Mouse (Mus musculus): Measurements from ENCODE around the gene Hectd3. TPM values are rescaled to one million over a fixed set of nuclear protein-coding genes. Genes with fewer than 3 reads are reported as not detected.

Gene Hectd3
- total RNA-seq (2015) = 4.2 and 5.2 TPM in 2 replicates
- total RNA-seq (2017) = 12.2 and 13.6 TPM in 2 replicates

DNA sequence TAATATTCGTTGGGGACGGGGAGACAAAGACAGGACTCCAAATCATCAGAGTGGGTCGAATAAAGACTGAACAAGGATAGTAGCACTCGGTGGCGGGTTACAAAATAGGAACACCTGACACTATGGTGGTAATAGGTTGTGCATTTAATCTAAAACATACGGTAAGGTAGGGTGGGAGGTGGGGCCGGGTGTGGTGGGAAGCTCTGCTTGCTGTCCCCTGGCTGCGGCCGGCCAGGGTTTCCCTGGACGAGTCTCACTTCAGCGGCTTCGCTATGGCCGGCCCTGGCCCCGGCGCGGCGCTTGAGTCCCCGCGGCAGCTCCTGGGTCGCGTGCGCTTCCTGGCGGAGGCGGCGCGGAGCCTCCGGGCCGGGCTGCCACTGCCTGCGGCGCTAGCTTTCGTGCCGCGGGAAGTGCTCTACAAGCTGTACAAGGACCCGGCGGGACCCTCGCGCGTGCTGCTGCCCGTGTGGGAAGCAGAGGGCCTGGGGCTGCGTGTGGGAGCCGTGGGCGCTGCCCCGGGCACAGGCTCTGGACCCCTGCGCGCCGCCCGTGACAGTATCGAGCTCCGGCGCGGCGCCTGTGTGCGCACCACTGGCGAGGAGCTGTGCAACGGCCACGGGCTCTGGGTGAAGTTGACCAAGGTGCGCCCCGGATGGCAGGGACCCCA is at the start of gene Hectd3:
TSS of gene Hectd3 (plus strand) at position 187 of the 667 bp plus-strand sequence.
- peak; percentile 45 for ATAC-seq (replicated peaks; ENCODE audit: poor library complexity)

GRCm38 (mm10) chr4:116951642-116952041 is 43.5 kb upstream of the Hectd3 start:
- ATAC-seq (replicated peaks; ENCODE audit: poor library complexity) = no peak

DNA sequence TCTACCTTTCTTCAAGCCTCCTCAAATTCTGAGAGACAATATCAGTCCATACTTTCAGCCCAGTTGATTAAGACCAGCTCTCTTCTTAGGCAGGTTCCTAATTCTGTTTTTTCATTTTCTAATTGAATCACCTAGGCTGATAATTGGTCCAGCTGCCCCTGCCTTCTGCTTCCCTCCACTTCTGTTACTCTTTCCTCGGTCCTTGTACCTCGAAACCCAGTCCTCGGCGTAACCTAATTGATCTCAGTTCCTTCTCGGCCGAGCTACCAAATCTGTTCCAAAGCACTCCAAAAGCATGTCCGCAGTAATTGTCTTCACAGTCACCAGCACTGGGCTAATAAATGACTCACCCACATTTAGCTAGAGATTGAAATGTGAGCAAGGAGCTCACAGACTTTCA is 40.2 kb upstream of the Hectd3 start:
- no peak for ATAC-seq (replicated peaks; ENCODE audit: poor library complexity)

DNA sequence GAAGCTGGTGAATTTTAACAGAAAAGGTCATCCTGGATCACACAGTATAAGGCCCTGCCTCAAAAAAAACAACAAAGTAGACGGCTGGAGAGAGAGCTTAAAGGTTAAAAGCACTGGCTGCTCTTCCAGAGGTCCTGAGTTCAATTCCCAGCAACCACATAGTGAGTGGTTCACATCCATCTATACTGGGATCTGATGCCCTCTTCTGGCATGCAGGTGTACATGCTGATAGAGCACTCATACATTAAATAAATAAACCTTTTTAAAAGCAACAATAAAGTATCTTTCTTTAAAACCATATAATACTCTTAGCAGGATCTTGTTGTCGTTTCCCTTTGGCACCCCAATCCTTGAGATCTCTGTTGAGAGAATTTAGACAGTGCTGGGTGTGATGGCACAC is 18.6 kb upstream of the Hectd3 start:
- ATAC-seq (replicated peaks; ENCODE audit: poor library complexity) = no peak

- ATAC-seq (replicated peaks; ENCODE audit: poor library complexity) = no peak
These were observed 9.4 kb upstream of the Hectd3 start for GRCm38 (mm10) chr4:116985681-116986080.

- peak; percentile 97 for ATAC-seq (replicated peaks; ENCODE audit: poor library complexity)
These were observed 8.6 kb upstream of the Hectd3 start for GRCm38 (mm10) chr4:116986400-116987121.

DNA sequence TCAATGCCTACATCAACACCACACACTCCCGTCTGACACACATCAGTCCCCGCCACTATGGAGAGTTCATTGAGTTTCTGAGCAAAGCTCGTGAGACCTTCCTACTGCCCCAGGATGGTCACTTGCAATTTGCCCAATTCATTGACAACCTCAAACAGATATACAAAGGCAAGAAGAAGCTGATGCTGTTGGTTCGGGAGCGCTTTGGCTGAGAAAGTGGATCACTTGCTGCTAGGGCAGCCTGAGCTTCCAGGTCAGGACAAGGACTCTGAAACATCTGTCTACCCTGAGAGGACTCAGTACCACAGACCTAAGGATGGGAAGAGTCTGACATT is 8.0 kb upstream of the Hectd3 start:
- no peak for ATAC-seq (replicated peaks; ENCODE audit: poor library complexity)

DNA sequence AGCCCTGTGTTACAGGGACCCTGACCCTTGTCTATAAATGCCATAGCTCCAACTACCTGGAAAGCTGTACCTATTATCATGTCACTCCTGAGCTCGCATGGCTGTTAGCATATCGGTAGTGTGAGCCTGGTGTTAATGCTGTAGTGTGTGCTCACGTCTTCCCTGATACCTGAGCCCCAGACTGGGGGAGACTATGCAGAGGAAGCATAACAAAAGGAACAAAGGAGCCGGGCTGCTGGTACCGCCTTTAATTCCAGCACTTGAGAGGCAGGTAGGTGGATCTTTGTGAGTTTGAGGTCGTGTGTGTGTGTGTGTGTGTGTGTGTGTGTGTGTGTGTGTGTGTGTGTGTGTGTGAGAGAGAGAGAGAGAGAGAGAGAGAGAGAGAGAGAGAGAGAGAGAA is 5.4 kb upstream of the Hectd3 start:
- ATAC-seq (replicated peaks; ENCODE audit: poor library complexity) = no peak

DNA sequence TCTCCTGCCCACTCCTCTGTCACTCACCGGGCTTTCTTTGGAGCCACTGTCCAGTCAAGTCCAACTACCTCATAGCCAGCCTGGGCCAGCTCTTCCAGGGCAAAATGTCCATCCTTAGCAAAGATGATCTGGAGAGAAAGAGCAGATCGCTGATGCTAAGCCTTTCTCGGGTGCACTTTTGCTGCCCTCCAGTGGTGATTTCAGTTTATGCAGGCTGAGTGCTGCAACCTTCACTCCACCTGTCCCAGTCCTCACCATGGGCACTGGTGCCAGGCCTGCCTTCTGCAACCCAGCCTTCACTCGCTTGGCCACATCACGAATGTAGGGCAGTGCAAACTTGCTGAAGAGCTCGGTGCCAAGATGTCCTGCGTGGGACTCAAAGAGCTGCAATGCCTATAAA is 3.8 kb upstream of the Hectd3 start:
- ATAC-seq (replicated peaks; ENCODE audit: poor library complexity) = peak; percentile 45

- peak; percentile 81 for ATAC-seq (replicated peaks; ENCODE audit: poor library complexity)
These were observed 1.2 kb upstream of the Hectd3 start, which contains the start of gene Urod for GRCm38 (mm10) chr4:116993672-116994621. TSS of gene Urod (minus strand) at chr4:116994413.

DNA sequence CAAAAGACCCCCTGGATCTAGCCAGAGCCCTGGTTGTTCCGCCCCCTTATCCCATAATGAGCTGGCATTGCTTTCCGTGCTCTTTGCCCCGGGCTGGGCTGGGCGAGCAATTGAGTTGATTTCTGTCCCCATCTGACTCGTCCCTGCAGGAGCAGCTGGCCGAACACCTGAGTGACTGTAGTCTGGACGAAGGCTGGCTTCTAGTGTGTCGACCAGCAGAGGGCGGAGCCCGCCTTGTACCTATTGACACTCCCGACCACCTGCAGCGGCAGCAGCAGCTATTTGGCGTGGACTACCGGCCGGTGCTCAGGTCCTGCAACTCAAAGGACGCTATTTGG is 650 bp downstream of the Hectd3 start:
- no peak for ATAC-seq (replicated peaks; ENCODE audit: poor library complexity)

DNA sequence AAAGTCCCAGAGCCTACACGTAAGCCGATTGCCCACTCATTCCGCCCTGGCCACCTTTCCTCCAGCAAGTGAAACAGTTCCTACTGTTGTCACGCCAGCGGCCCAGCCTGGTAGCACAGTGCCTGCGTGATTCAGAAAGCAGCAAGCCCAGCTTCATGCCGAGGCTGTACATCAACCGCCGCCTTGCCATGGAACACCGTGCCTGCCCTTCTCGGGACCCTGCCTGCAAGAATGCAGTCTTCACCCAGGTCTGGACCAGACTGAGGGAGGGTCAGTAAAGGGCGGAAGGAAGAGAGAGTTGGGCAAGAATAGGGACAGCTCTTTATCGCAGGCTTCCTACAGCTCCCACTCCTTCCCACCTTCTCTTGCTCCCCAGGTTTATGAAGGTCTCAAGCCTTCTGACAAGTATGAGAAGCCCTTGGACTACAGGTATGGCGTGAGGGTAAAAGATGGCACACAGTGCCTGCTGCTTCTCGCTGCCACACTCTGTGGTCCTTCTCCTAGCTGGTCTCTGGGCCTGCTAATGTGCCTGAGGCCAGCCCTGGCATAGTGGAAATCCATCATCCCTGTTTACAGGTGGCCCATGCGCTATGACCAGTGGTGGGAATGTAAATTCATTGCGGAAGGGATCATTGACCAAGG is 4.5 kb downstream of the Hectd3 start:
- ATAC-seq (replicated peaks; ENCODE audit: poor library complexity) = no peak

GRCm38 (mm10) chr4:117001957-117002356 is 6.8 kb downstream of the Hectd3 start:
- ATAC-seq (replicated peaks; ENCODE audit: poor library complexity) = no peak

GRCm38 (mm10) chr4:117002543-117003521 is 7.7 kb downstream of the Hectd3 start:
- peak; percentile 94 for ATAC-seq (replicated peaks; ENCODE audit: poor library complexity)

- ATAC-seq (replicated peaks; ENCODE audit: poor library complexity) = no peak
These were observed 9.5 kb downstream of the Hectd3 start for GRCm38 (mm10) chr4:117004649-117005048.

- ATAC-seq (replicated peaks; ENCODE audit: poor library complexity) = no peak
These were observed 10.7 kb downstream of the Hectd3 start for GRCm38 (mm10) chr4:117005611-117006400.

GRCm38 (mm10) chr4:117007058-117007457 is 11.9 kb downstream of the Hectd3 start:
- ATAC-seq (replicated peaks; ENCODE audit: poor library complexity) = no peak

GRCm38 (mm10) chr4:117010231-117010630 is 15.1 kb downstream of the Hectd3 start:
- ATAC-seq (replicated peaks; ENCODE audit: poor library complexity) = no peak

DNA sequence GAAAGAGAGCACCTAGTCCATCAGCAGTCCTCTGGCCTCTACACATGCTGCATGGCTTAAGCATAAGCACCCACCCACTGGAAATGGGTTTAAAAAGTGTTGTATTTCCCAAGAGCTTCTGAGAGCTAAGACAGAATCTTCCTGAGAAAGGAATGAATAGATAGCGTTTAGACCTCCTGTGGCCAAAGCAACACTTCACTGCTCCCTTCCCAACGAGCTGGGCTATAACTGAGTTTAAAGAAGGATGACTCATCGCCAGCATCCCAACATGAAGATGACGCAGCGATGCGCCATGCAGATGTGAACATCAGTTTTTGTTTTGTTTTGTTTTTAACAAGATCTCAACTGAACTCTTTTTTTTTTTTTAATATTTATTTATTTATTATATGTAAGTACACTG is 18.5 kb downstream of the Hectd3 start:
- ATAC-seq (replicated peaks; ENCODE audit: poor library complexity) = no peak

Data from megakaryocyte progenitor cell, adult 5-6 weeks (primary cell).